Mouse (Mus musculus) cortical plate, adult 2 months (tissue): ENCODE measurements around the gene Btnl10. TPM values are rescaled to one million over a fixed set of nuclear protein-coding genes. Genes with fewer than 3 reads are reported as not detected.

ENCODE experiments used
- H3K27ac ChIP-seq: fragments of 200-500 bp; 2 replicates; pipeline ENCODE4 v1.5.1; 2012; ENCODE audit warnings: low read length, control low read depth, inconsistent platforms; ENCODE audit not compliant: insufficient read depth
- H3K4me1 ChIP-seq: fragments of 200-500 bp; 2 replicates; pipeline ENCODE4 v1.6.1; 2011; ENCODE audit warnings: low read length; ENCODE audit not compliant: control insufficient read depth, insufficient read depth
- H3K4me3 ChIP-seq: fragments of 200-500 bp; 2 replicates; pipeline ENCODE4 v1.5.1; 2011; ENCODE audit warnings: mild to moderate bottlenecking, low read length, control low read depth; ENCODE audit not compliant: insufficient read depth
- CTCF ChIP-seq: fragments of 200-500 bp; IDR thresholded peaks from 2 replicates; pipeline ENCODE4 v1.5.1; 2011; ENCODE audit warnings: mild to moderate bottlenecking, control low read depth, low read length; ENCODE audit not compliant: insufficient read depth; ENCODE audit errors: extremely low read depth
- POLR2A ChIP-seq: fragments of 200-500 bp; IDR thresholded peaks from 2 replicates; pipeline ENCODE4 v1.6.1; 2011; ENCODE audit warnings: mild to moderate bottlenecking, low read length, control low read depth; ENCODE audit not compliant: insufficient read depth; ENCODE audit errors: extremely low read depth
- polyA plus RNA-seq: library from polyadenylated mRNA; depleted of rRNA; stranded (reverse); fragments of >200 nt; gene quantifications from 2 replicates; pipeline ENCODE4 v1.2.3, GENCODE M21; 2012

Btnl10 gene
- polyA plus RNA-seq, 1 experiment: not detected

- TF ChIP-seq POLR2A (no peak), CTCF (peak; percentile 60)
- Histone ChIP-seq H3K4me1 (no peaks in the 10 kb centered on the region), H3K4me3 (0 out of 2 replicates have a peak overlapping the region, but pooled peaks have one; percentile 0), H3K27ac (no peak overlapping the region)
These were observed 10.3 kb downstream of the Btnl10 start for GRCm38 (mm10) chr11:58927790-58928651.

GRCm38 (mm10) chr11:58929055-58929454 lies 11.3 kb downstream of the Btnl10 start:
- H3K4me1 ChIP-seq: no peaks in the 10 kb centered on the region
- TF ChIP-seq CTCF (no peak), POLR2A (no peak)

GRCm38 (mm10) chr11:58929641-58930040 lies 11.9 kb downstream of the Btnl10 start:
- no peak for TF ChIP-seq CTCF
- TF ChIP-seq POLR2A: no peak
- H3K4me1 ChIP-seq: no peaks in the 10 kb centered on the region
- H3K27ac ChIP-seq: no peak overlapping the region
- H3K4me3 ChIP-seq: no peak overlapping the region

More at GRCm38 (mm10) chr11:58929055-58929454, 11.3 kb downstream of the Btnl10 start:
- Histone ChIP-seq H3K27ac (no peak overlapping the region), H3K4me3 (no peak overlapping the region)

- H3K4me3 ChIP-seq: no peak overlapping the region
- no peak overlapping the region for H3K27ac ChIP-seq
- TF ChIP-seq POLR2A: no peak
- TF ChIP-seq CTCF: no peak
- H3K4me1 ChIP-seq: no peaks in the 10 kb centered on the region
These were observed 12.5 kb downstream of the Btnl10 start for GRCm38 (mm10) chr11:58930254-58930653.

- Histone ChIP-seq H3K27ac (no peak overlapping the region), H3K4me3 (no peak overlapping the region), H3K4me1 (peaks cover 2% of the 10 kb centered on the region; the same call in 1 of the 2 replicates)
- TF ChIP-seq POLR2A: no peak
- 0 out of 2 replicates have a peak, but pooled peaks have one; percentile 1 for TF ChIP-seq CTCF
These were observed 13.9 kb downstream of the Btnl10 start for GRCm38 (mm10) chr11:58931576-58931975.

GRCm38 (mm10) chr11:58937909-58938308 lies 20.2 kb downstream of the Btnl10 start:
- TF ChIP-seq CTCF (no peak), POLR2A (no peak)
- Histone ChIP-seq H3K4me3 (peak overlapping the region; percentile 95), H3K27ac (peak overlapping the region; percentile 90), H3K4me1 (peaks cover 3% of the 10 kb centered on the region; the same call in 1 of the 2 replicates)

- Histone ChIP-seq H3K4me1 (peaks cover 3% of the 10 kb centered on the region; the same call in 1 of the 2 replicates), H3K27ac (peak within 1 kb of the TSS; percentile 90), H3K4me3 (peak within 1 kb of the TSS; percentile 95)
- peak; percentile 94 for TF ChIP-seq POLR2A
- no peak for TF ChIP-seq CTCF
These were observed 20.8 kb downstream of the Btnl10 start, which contains the start of gene Rnf187 for GRCm38 (mm10) chr11:58938322-58939087. Gene Rnf187, minus strand, starts transcription at chr11:58938916.

GRCm38 (mm10) chr11:58939088-58939439 lies 21.4 kb downstream of the Btnl10 start:
- Histone ChIP-seq H3K27ac (peak overlapping the region; percentile 86), H3K4me3 (peak overlapping the region; percentile 95), H3K4me1 (peaks cover 3% of the 10 kb centered on the region; the same call in 1 of the 2 replicates)
- TF ChIP-seq POLR2A (no peak), CTCF (no peak)

- H3K4me1 ChIP-seq: no peaks in the 10 kb centered on the region
- H3K27ac ChIP-seq: peak overlapping the region; percentile 44; the same call in 1 of the 2 replicates
- H3K4me3 ChIP-seq: no peak overlapping the region
- TF ChIP-seq POLR2A (no peak), CTCF (no peak)
These were observed 26.4 kb downstream of the Btnl10 start for GRCm38 (mm10) chr11:58944136-58944535.
